Comparison of ENCODE assay signal across 9 mouse cellular contexts in genomic region chr16:55476544-55477208, GRCm38 (mm10).
A peak's percentile ranks its signal among the peaks of the same experiment; 100 is the strongest.
DNase-seq lines count a peak whose midpoint lies in the region; ATAC-seq and TF ChIP-seq lines count a peak whose summit lies in the region.
"Had no signal": no experiment of that assay in that cellular context is flagged by ENCODE, and none has a peak within 500 bp of the region (broad histone marks: within the 10 kb centered on the region; RNA-seq: fewer than 3 reads in every experiment).

No protein-coding gene starts in this region.

- H3K4me2 ChIP-seq in heart, embryonic 12.5 days = no peak overlapping the region
- no peak overlapping the region for H3K4me2 ChIP-seq in midbrain, embryonic 11.5 days

- no peak for ATAC-seq in heart, embryonic 12.5 days (ENCODE audit: insufficient number of reproducible peaks, low FRiP score)
- ATAC-seq in hematopoietic stem cell, adult 5-6 weeks (replicated peaks in 1 of 2; ENCODE audit: insufficient read depth in 1 of 2, low FRiP score in 2 of 2, low TSS enrichment in 1 of 2, low read depth in 1 of 2, poor library complexity in 2 of 2, severe bottlenecking in 2 of 2) = peak; percentile 60 to 84; a peak in 3 of 4 replicates
- peak; percentile 77 for ATAC-seq in midbrain, embryonic 11.5 days (ENCODE audit: low FRiP score)

- no peaks in the 10 kb centered on the region for H3K9me3 ChIP-seq in heart, embryonic 12.5 days (replicated peaks)
- no peaks in the 10 kb centered on the region for H3K9me3 ChIP-seq in MEL (replicated peaks; ENCODE audit: insufficient read depth, low read length)
- no peaks in the 10 kb centered on the region for H3K9me3 ChIP-seq in midbrain, embryonic 11.5 days (ENCODE audit: control insufficient read depth, low read length)
- H3K9me3 ChIP-seq: megakaryocyte, embryonic 14.5 days had no signal

- no peaks in the 10 kb centered on the region for H3K27me3 ChIP-seq in heart, embryonic 12.5 days (replicated peaks)
- no peaks in the 10 kb centered on the region for H3K27me3 ChIP-seq in MEL (ENCODE audit: control insufficient read depth in 1 of 2, insufficient read depth in 2 of 2, low read length in 2 of 2)
- no peaks in the 10 kb centered on the region for H3K27me3 ChIP-seq in midbrain, embryonic 11.5 days (ENCODE audit: control insufficient read depth, insufficient read depth, low read length)
- H3K27me3 ChIP-seq: megakaryocyte, embryonic 14.5 days had no signal

- no peak overlapping the region for H3K9ac ChIP-seq in heart, embryonic 12.5 days
- H3K9ac ChIP-seq in MEL (ENCODE audit: control insufficient read depth, low read depth, low read length, poor library complexity, severe bottlenecking) = no peak overlapping the region
- no peak overlapping the region for H3K9ac ChIP-seq in midbrain, embryonic 11.5 days (ENCODE audit: low read length)

- TF ChIP-seq CTCF in MEL (IDR thresholded peaks at IDR 0.05 in 2 of 3, conservative IDR thresholded peaks at IDR 0.05 in 1 of 3; ENCODE audit: control insufficient read depth in 1 of 3, insufficient read depth in 1 of 3, low read depth in 2 of 3, low read length in 3 of 3, poor library complexity in 1 of 3, severe bottlenecking in 1 of 3) = peak; percentile 32 to 82 (median 69); a peak in 5 of 6 replicates

- TF ChIP-seq POLR2A in MEL (IDR thresholded peaks at IDR 0.05; ENCODE audit: control insufficient read depth in 1 of 2, insufficient read depth in 1 of 2, low read depth in 1 of 2, low read length in 2 of 2, poor library complexity in 1 of 2) = no peak

- H3K36me3 ChIP-seq in heart, embryonic 12.5 days = no peaks in the 10 kb centered on the region
- H3K36me3 ChIP-seq in MEL (ENCODE audit: control insufficient read depth in 1 of 2, insufficient read depth in 2 of 2, low read length in 2 of 2) = peaks cover 0 to 5% of the 10 kb centered on the region in 2 experiments; a peak in 1 of 4 replicates
- no peaks in the 10 kb centered on the region for H3K36me3 ChIP-seq in midbrain, embryonic 11.5 days (ENCODE audit: control insufficient read depth, insufficient read depth, low read length)

- 27% methylated on average over 17 of the region's 17 CpGs for WGBS in heart, embryonic 12.5 days
- WGBS in midbrain, embryonic 11.5 days = 30% methylated on average over 17 of the region's 17 CpGs

- TF ChIP-seq EP300 in MEL (IDR thresholded peaks at IDR 0.05; ENCODE audit: low read depth in 1 of 2, low read length in 2 of 2) = no peak

- peak; percentile 13 to 30 for DNase-seq in heart, adult 9 months (ENCODE audit: low spot score in 2 of 2)
- peak; percentile 80 for DNase-seq in MEL (ENCODE audit: low read depth, low spot score)
- peak; percentile 95 for DNase-seq in embryo, embryonic 10.5 days (ENCODE audit: low spot score)
- DNase-seq in layer of hippocampus, adult 9-10 months (ENCODE audit: low spot score) = peak; percentile 92
- peak; percentile 98 for DNase-seq in midbrain, embryonic 11.5 days (ENCODE audit: low spot score, missing footprints)
- no peak for DNase-seq in gastrocnemius, postnatal 4 days (ENCODE audit: low spot score in 2 of 2)

- TF ChIP-seq RAD21 in MEL (IDR thresholded peaks at IDR 0.05; ENCODE audit: low read depth, low read length) = peak; percentile 87

- no peaks in the 10 kb centered on the region for H3K4me1 ChIP-seq in heart, embryonic 12.5 days (replicated peaks)
- peaks cover 0 to 8% of the 10 kb centered on the region in 2 experiments; a peak in 1 of 4 replicates for H3K4me1 ChIP-seq in MEL (ENCODE audit: control insufficient read depth in 1 of 2, insufficient read depth in 2 of 2, low read length in 2 of 2)
- H3K4me1 ChIP-seq in midbrain, embryonic 11.5 days (ENCODE audit: control insufficient read depth, insufficient read depth, low read length) = no peaks in the 10 kb centered on the region

- no peak overlapping the region for H3K4me3 ChIP-seq in heart, embryonic 12.5 days
- H3K4me3 ChIP-seq in MEL (ENCODE audit: control insufficient read depth in 1 of 2, insufficient read depth in 1 of 2, low read depth in 2 of 2, low read length in 2 of 2) = no peak overlapping the region
- no peak overlapping the region for H3K4me3 ChIP-seq in midbrain, embryonic 11.5 days (ENCODE audit: low read depth, low read length)
- H3K4me3 ChIP-seq: megakaryocyte, embryonic 14.5 days had no signal

- H3K27ac ChIP-seq in heart, embryonic 12.5 days (ENCODE audit: poor library complexity, severe bottlenecking) = no peak overlapping the region
- H3K27ac ChIP-seq in MEL (ENCODE audit: control insufficient read depth, low read depth, low read length) = no peak overlapping the region
- no peak overlapping the region for H3K27ac ChIP-seq in midbrain, embryonic 11.5 days (ENCODE audit: low read depth, low read length)

- H3K79me2 ChIP-seq in MEL (ENCODE audit: control insufficient read depth, insufficient read depth, low read length, poor library complexity) = no peaks in the 10 kb centered on the region

TF ChIP-seq in MEL, 35 proteins besides CTCF, POLR2A, EP300 and RAD21:
- TF ChIP-seq ZC3H11A (IDR thresholded peaks at IDR 0.05; ENCODE audit: low read depth, low read length) = peak; percentile 66
- TF ChIP-seq SMC3 (IDR thresholded peaks at IDR 0.05; ENCODE audit: low read depth, low read length) = peak; percentile 75
- TF ChIP-seq USF2 (IDR thresholded peaks at IDR 0.05; ENCODE audit: borderline replicate concordance in 1 of 2, insufficient read depth in 1 of 2, low read depth in 1 of 2, low read length in 2 of 2) = no peak
TF ChIP-seq in MEL: peak in this region for 2.

Comparison
In these comparisons a context has a peak if more than half of its experiments do, and no peak if none do; other contexts are left out.
1. DNase-seq: peak in heart, adult 9 months (2 of 2), MEL (single experiment), embryo, embryonic 10.5 days (single experiment), layer of hippocampus, adult 9-10 months (single experiment) and midbrain, embryonic 11.5 days (single experiment); none in gastrocnemius, postnatal 4 days (0 of 2).